Mouse (Mus musculus) frontal cortex, adult (tissue): ENCODE data around the gene Sac3d1.
A peak's percentile ranks its signal among the peaks of the same experiment; 100 is the strongest.

Experiments
- ATAC-seq: cut with Nextera tagmentation; 2 replicates; pipeline ENCODE4 v1.9.2; 2017; ENCODE audit warnings: mild to moderate bottlenecking, moderate library complexity, mixed read lengths; ENCODE audit not compliant: low TSS enrichment

Gene Sac3d1

DNA sequence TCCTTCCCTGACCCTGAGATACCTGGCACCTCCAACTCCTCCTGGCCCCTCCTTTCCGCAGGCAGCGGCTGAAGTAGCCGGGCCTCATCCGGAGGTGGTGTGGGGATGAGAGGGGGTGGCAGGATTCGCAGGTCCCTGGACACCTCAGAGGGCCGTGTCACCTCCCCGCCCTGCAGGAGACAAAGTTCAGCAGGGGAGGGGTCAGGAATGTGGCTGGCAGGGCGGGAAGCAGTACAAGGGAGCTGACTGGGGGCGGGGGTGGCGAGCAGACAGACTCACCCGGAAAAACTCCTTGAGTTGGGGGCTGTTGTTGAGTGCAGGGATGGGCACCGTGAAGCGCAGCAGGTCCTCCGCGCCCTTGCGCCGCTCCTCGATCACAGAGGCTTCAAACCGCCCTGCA lies 3.3 kb upstream of the Sac3d1 start:
- ATAC-seq: no peak

DNA sequence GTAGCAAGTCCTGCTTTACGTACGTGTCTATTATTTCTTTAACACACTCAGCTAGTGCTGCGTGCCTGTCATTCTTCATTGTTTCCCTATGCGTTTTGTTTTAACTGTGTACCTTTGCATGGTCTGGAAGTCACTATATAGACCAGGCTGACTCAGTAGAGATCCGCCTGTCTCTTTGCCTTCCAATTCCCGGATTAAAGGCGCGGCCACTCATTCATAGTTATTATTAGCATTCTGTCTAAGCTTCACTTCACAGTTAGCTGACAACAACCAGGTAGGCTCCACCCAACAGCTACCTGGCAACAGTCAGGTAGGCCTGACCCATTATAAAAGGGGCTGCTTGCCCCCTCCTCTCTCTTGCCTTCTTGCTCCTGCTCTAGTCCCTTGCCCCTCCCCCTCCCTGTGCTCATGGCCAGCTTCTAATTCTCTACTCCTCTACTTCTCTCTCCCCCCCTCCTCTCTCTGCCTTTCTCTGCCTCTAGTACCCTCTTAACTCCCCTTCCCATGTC lies 281 bp upstream of the Sac3d1 start:
- ATAC-seq: no peak

DNA sequence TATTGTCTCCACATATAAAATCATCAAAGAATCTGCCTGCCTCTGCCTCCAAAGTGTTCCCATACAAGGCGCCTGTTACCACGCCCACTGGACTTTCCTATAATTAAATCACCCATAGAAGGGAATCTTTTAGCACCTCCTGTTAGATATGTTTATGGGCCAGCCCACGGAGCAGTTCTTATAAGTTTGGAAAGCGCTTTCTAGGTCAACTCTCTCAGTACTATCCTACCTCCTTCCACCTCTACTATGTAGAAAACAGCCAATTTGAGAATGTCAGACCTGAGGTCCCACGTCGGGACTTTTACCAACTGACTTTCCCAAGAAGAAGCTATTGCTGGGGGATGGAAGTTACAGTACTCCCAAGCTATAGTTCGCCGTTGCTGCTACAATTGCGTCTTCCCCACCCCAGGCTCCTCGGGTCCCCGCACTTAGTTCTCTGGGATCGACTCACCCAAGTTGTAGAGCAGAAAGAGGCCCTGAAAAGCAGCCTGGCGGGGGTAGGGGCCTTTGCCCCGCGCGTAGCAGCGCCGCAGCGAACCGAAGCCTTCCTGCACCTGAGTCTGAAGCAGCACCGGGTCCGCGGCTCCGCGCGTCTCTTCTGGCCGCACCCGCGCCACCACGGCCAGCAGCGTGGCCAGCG lies 984 bp downstream of the Sac3d1 start:
- peak; percentile 21; the same call in 1 of the 2 replicates for ATAC-seq

DNA sequence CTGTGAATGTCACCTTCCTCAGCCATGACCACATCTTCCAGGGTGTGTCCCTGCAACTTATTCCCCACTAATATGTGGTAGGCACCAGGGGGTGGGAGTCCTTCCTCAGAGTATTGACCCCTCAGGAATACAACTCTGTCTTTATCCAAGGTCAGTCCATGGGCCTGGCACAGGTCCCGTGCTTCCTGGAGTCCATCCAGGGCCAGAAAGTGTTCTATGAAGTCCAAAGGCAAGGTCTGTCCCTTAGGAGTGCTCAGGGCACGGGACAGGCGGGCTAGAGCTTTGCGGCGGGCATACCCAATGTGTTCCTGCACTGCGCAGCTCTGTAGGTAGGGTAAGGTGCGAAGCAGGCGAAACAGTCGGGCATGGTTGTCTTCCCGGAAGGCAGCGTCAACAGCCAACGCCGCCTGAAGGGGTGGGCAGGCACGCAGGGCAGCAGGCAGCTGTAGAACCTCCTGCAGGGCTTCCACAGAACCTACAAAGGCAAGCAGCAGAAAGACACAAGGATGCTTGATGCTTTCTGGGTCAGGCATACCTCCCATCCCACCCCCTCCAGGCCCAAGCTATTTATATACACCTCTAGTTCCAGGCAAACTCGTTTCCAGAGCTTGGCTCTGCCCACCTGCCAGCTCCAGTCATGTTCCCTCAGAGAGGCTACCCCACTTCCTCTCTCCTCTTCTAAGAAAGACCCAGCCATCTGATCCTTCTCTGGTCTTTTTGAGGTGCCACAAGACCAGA lies 2.2 kb downstream of the Sac3d1 start:
- peak; percentile 31; the same call in 1 of the 2 replicates for ATAC-seq

DNA sequence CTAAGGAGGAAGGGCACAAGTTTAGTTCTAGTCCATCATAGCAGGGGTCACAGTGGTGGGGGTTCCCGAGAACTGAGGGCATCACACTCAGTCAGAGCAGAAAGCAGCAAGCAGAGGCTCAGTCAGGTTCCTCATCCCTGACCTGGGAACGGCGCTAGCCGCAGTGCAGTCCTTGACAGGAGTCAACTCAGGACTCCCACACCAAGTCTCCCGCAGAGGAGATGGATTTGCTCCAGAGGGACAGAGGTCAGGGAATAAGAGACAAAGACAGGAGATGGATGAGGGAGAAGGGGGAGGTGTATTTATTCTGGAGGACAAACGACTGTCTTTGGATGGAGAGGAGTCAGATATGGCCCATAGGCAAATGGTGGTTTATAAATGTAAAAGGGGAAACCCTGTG lies 5.3 kb downstream of the Sac3d1 start:
- ATAC-seq: no peak

DNA sequence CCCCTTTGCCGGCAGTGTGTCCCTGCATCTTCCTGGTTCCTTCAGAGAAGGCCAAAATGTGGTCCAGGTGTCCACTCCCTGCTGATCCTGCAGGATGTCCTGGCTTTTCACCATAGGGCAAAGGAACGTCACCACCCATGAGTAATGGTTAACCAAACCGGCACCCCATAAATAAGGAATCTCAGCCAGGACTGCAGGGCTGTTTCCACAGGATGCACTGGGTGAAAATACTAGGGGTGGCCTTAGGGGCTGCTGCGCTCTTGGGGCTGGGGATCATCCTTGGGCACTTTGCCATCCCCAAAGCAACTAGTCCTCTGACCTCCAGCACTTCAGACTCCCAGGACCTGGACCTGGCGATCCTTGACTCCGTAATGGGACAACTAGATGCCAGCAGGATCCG lies 12.9 kb downstream of the Sac3d1 start, which contains the start of gene Naaladl1:
Gene Naaladl1, plus strand, starts transcription at position 197 of the 400 bp plus-strand sequence.
- ATAC-seq: no peak

DNA sequence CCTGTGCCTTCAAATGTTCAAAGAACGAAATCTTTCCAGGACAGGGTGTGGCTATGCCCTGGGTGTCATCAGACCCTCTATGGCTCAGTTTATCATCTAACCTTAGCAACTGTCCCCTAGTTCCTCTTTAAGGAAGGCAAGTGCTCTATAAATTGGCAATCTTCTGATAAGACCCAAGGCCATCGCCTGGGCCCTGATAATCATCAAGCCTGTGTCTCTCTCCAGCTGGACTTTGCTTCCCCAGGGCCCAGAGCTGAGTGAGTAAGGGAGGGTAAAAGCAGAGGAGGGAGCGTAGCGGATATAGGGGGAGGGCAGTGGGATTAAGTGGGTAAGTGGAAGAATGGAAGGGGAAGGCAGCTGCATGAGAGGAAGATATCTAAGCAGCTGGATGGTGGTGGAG lies 14.0 kb downstream of the Sac3d1 start:
- no peak for ATAC-seq

DNA sequence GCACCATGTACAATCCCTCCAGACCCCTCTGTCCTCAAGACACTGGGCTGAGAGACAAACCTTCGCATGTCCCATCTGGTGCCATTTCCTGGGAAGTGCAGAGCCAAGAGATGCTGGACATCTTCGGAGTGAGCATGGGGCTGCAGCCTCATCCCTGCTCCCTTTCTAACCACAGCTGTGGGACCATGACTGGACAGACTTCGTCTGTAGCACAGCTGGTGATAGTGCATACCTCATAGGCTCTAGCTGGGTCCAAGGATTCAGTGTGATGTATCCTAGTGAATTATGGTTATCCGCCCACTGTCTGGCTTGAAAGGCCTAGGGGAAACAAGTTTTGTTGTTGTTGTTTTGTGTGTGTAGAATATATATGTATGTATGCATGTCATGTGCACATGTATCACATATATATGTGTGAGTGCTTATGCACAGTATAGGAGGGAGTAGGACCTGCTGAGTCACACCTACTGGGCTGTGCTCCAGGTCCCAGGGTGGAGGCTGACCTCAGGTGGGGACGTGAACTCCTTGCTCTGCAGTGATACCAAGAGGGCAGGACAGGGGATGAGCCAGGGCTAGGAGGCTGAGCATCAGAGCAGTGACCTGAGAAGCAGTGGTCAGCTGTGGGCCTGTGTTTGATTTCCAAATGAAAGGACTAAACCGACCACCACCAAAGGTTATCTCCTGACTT lies 16.1 kb downstream of the Sac3d1 start:
- no peak for ATAC-seq

DNA sequence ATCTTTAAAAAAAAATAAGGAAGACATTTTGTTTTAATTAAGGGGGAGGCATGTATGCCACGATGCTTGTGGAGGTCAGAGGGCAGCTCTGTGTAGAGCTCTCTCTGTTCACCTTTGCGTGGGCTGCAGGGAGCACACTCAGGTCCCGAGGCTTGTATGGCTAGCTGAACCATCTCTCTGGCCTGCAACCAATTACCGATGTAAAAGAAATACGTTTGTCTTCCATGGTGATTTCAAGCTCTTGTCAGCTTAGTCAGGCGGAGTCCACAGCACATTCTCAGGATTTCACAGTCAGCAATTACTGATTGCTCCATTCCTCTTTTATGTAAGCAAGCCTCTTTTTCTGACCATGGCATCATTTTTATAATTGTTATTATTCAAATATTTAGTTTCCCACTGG lies 17.3 kb downstream of the Sac3d1 start:
- no peak for ATAC-seq

DNA sequence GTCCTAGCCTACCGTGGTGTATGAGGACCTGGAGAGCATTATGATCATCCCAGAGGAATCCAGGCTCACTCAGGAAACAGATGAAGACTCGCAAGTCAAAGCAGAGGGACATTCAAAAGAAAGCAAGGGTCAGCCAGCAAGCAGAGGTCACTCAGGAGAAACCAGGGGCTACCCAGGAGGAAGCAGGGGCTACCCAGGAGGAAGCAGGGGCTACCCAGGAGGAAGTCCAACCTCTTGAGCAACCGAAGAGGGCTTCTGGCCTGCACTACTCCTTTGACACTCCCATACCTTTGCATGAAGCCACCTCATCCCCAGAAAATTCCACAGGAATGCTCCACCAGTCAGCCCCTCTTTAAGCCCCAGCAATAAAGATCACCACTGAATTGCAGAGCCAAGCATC lies 20.6 kb downstream of the Sac3d1 start:
- no peak for ATAC-seq

DNA sequence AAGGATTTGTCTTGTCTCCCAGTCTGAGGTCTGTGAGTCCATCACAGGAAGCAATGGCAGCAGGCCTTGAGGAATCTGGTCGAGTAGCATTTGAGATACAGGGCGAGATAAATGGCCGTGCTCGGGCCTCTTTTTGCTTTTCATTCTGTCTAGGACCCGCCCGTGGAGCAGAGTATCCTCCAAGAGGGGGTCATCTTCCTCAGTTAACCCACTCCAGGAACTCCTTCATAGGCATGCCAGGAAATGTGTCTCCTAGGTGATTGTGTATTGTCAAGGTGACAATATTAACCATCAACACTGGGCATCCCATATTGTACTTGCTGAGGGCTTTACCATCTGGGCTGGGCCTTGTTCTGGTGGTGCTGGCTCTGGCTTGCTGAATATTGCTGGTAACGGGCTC lies 24.3 kb downstream of the Sac3d1 start, which contains the start of gene AC131692.1:
Gene AC131692.1, plus strand, starts transcription at position 301 of the 400 bp plus-strand sequence.
- ATAC-seq: no peak

DNA sequence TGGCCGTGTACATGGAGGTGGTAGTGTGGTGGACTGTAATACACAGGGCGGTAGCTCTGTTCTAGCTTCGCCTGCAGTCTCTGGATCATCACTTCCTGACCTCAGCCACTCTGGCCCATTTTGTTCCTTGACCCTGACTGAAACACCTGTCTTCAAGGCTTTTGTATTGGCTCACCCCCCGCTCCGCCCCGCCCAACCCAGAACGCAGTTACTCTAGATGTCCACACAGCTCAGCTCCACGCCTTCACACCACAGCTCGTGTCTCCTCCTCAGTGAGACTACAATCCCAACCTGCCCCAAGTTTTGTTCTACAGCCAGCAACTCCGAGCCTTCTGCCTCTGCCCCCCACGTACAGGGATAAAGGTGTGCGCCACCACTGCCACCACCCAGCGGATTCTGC lies 29.6 kb downstream of the Sac3d1 start:
- no peak for ATAC-seq

DNA sequence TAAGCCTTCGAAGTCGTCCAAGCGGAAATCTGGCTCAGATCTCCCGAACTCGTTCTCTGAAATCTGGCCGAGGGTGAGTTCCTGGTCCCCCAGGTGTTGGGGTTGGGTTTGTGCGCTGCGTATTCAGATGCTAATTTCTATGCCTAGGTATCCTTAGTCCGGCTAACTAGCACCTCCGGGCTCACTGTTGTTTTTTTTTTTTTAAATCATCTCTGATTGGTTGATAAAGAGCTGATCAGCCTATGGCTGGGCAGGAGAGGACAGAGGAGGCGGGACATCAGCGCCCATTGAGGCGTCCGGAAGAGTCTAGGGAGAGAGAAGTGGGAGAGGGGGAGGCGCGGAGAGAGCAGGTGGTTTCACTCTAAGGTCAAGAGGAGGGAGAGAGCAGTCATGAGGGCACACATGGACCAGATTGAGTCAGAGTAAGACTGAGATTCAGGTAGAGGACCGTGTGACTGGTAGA lies 33.0 kb downstream of the Sac3d1 start:
- no peak; the same call in 1 of the 2 replicates for ATAC-seq

DNA sequence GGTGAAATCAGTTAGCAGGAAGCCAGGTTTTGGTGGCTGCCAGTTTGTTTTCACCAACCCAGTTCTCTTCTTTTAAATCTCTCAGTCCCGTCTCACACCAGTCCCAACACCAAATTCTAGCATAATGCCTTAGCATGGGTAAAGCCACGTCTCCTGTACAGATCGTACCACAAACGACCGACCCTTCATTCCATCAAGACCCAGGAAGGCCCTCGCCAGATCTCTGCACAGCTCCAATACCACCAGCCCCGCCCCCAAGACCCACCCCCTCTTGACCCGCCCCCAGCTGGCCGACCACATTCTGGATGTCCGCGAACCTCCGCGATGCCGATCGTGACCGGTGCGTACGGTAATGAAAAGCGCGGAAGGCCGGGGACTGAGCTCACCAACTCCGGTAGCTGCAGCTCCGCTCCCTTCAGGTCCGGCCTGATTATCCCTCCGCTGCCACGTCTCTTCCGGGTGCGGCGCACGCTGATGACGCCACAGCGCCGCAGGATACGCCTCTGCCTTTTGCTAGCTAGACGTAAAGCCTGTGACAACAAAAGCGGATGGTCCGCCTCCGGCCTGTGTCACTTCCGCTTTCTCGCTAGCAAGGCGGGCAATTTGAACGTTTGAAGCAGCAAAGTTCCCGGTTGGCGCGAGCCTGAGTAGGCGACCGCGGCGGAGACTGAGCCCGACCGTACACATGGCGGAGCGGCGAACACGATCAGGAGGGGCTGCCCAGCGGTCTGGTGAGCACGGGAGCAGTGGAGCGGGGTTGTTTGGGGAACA lies 33.8 kb downstream of the Sac3d1 start, which contains the start of the genes Zfpl1 and Cdca5:
Gene Zfpl1, minus strand, starts transcription at position 479 of the 771 bp plus-strand sequence.
Gene Cdca5, plus strand, starts transcription at position 506 of the 771 bp plus-strand sequence.
- peak; percentile 92 for ATAC-seq

DNA sequence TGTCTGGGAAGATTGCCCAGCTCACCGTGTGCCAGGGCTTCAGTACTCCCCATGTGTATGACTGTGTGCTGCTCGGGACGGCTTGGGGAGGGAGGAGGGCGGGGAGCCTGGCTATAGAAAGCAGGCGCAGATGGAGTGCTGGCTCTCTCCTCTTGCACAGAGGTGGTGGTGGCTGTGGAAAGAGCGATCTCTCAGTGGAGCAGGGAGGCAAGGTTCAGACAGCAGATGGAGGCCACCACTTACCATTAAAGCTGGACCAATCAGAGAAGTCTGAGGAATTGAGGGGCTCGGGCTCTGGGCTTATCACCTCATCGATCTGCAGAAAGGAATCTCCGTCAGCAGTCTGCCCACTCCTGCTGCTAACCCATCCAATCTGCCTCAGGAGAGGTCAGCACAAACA lies 36.3 kb downstream of the Sac3d1 start, which contains the start of gene Gm28374:
Gene Gm28374, minus strand, starts transcription at position 101 of the 400 bp plus-strand sequence.
- no peak for ATAC-seq

DNA sequence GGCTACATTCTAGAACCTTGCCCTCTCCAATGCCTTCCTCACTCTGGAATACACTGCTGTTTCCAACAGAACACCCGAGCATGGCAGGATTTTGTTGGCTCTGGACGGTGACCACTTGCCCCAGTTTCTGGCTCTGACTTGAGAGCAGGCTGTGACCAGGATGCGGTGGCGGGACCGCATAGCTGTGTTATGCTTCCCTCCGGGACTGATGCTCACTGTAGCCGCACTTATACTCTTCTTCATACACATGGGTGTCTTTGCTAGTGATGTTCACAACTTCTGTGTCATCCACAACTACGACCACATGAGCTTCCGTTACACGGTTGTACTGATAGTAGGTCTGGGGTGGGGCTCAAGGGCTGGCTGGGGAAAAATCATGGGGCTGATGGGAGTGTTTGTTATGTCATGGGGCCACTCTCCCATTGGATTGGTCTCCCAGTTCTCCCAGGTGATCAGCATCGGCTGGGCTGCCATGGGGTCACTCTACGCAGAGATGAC lies 38.4 kb downstream of the Sac3d1 start, which contains the start of gene Tmem262:
Gene Tmem262, plus strand, starts transcription at position 51 of the 498 bp plus-strand sequence.
- no peak for ATAC-seq

DNA sequence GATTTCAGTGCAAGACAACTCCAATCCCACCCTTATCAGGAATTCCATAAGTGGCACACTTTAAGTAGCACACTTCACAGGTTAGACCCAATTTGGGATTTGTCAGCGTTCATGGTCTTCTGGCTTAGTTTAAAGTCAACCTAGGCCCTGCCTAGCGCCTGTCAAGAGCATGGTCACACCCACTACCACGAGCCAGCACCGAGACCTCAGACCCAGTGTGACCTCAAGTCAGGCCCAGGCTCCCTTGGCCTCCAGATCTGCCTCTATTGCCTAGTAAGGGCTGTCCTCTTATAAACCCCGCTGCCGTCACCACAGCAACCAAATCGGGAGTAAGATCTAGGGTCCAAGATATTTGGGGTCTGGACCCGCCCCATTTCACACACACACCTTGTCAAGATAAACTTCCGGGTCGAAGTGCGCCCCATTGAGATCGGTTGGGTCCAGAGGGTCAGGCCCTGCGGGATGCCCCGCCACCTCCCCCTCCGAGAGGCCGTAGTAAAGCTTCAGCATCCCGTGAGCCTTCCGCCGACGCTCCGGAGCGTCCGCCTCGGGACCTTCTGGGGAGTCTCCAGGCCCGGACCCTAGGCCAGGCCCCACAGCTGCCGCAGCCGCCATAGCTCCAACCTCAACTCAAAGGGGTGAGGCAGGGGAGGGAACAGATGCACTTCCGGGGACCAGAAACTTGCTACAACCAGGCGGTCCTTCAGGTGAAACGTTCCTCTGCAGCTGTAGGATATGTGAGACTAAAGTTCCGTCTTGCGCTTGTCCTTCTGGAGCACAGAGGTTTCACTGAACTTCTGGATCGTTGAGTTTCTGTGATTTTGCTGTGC lies 41.7 kb downstream of the Sac3d1 start, which contains the start of gene Vps51:
Gene Vps51, minus strand, starts transcription at position 668 of the 830 bp plus-strand sequence.
- peak; percentile 94 for ATAC-seq

DNA sequence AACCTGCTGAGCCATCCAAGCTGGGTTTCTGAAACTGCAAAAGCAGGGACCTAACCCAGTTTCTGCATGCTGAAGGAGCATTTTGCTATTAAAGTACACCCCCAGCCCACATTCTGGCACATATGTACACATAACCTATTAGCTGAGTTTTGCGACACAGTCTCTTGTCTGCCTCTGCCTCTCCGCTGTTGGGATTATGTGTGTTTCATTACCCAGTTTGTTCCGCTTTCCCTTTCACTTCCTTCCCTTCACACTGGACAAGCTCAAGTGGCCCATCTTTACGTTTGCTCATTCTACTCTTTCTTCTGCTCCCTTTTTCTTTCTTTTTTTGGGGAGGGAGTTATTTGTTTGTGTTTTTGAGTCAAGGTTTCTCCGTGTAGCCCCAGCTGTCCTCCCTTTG lies 44.6 kb downstream of the Sac3d1 start:
- ATAC-seq: no peak

DNA sequence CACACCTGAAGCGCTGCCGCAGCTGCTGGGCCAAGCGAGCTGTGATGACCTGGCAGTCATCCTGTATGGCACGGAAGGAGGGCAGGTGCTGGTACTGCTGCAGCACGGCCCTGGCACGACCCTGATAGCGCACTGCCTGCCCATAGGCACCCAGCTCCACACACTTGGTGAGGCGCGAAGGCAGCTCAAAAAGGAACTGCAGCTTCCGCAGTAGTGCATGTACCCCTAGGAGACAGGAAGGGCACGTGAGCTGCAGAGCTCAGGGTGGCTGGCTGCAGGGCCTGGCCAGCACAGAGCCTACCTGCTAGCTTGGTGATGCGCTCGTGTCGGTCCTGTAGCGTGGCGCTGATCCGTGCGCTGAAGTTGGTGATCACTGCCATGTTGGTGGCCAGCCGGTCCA lies 47.2 kb downstream of the Sac3d1 start:
- ATAC-seq: no peak
